Mouse (Mus musculus) limb, embryonic 15.5 days (tissue): ENCODE results near the gene Tgfb2. TPM values are rescaled to one million over a fixed set of nuclear protein-coding genes. Genes with fewer than 3 reads are reported as not detected.

Source experiments
- ATAC-seq: fragments of 200-750 bp; cut with Nextera tagmentation; 2 replicates; pipeline ENCODE4 v1.8.0; 2017; ENCODE audit warnings: low read depth, moderate TSS enrichment; ENCODE audit not compliant: insufficient number of reproducible peaks, low FRiP score, low TSS enrichment
- H3K27ac ChIP-seq: fragments of 300-500 bp; sonication (generic); 2 replicates; pipeline ENCODE4 v1.5.1; 2015; ENCODE audit warnings: moderate library complexity, mild to moderate bottlenecking, inconsistent platforms
- H3K27me3 ChIP-seq: fragments of 300-500 bp; sonication (generic); 2 replicates; pipeline ENCODE4 v1.6.1; 2015; ENCODE audit warnings: inconsistent platforms
- H3K36me3 ChIP-seq: fragments of 300-500 bp; sonication (generic); 2 replicates; pipeline ENCODE4 v1.6.1; 2015; ENCODE audit warnings: inconsistent platforms
- H3K4me1 ChIP-seq: fragments of 300-500 bp; sonication (generic); 2 replicates; pipeline ENCODE4 v1.6.1; 2015; ENCODE audit warnings: inconsistent platforms
- H3K4me2 ChIP-seq: fragments of 300-500 bp; sonication (generic); 2 replicates; pipeline ENCODE4 v1.6.1; 2015; ENCODE audit warnings: mild to moderate bottlenecking, inconsistent platforms
- H3K4me3 ChIP-seq: fragments of 300-500 bp; sonication (generic); 2 replicates; pipeline ENCODE4 v1.5.1; 2015; ENCODE audit warnings: mild to moderate bottlenecking, inconsistent platforms
- H3K9ac ChIP-seq: fragments of 300-500 bp; sonication (generic); 2 replicates; pipeline ENCODE4 v1.6.1; 2015; ENCODE audit warnings: inconsistent platforms
- H3K9me3 ChIP-seq: fragments of 300-500 bp; sonication (generic); 2 replicates; pipeline ENCODE4 v1.6.1; 2016; ENCODE audit warnings: inconsistent platforms
- WGBS: fragments of 180-500 bp; shearing (Covaris S2); methylation state at CpG from one replicate; pipeline ENCODE4 v1.1.7; 2015; 5-methylcytosine and 5-hydroxymethylcytosine counted together
- polyA plus RNA-seq: library from polyadenylated mRNA; unstranded; fragments of >200 nt; fragmentation: Nextera tagmentation; extraction: Ambion mirVana; gene quantifications from 2 replicates; pipeline ENCODE4 v1.2.1, GENCODE M21; 2015

Gene Tgfb2
- polyA plus RNA-seq, 1 experiment from 2014 or later, result 75.6 TPM

DNA sequence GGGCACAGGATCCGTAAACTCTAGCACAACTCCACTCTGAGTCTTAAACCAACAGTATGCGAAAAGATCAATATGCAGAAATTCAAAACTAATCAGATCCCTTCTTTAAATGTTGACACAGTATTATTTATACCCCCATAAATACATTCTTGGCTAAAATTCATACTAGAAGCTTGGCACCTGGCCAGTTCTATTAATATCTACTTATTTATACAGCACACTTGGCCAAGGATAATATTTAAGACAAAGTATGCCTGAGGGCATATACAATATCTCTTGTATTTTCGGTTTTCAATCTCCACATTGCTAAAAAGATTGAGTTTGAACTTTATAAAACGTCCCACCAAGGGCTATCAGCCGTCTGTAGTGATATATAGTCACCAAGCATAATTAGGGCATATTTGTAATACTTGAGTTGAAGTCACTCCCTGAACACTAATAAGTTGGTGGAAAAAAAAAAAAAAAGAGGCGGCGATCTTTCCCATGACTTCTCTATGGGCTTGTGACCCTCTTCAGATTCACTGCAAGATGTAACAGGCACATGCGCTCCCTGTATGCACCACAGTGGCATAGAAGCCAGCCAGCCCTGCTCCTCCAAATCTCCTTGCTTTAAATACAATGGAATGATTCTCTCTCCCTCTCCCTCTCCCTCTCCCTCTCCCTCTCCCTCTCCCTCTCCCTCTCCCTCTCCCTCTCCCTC is 4.4 kb downstream of the Tgfb2 start:
- no peaks in the 10 kb centered on the region for H3K9me3 ChIP-seq
- no peaks in the 10 kb centered on the region for H3K27me3 ChIP-seq
- H3K4me1 ChIP-seq, result peaks cover 33% of the 10 kb centered on the region
- peak overlapping the region; percentile 43; the same call in 1 of the 2 replicates for H3K27ac ChIP-seq
- no peak for ATAC-seq
- no peak overlapping the region for H3K9ac ChIP-seq
- peak overlapping the region; percentile 17 for H3K4me3 ChIP-seq
- WGBS, result 24% methylated on average over 8 of the region's 8 CpGs
- H3K36me3 ChIP-seq, result peaks cover 7% of the 10 kb centered on the region; the same call in 1 of the 2 replicates
- peak overlapping the region; percentile 35 for H3K4me2 ChIP-seq

DNA sequence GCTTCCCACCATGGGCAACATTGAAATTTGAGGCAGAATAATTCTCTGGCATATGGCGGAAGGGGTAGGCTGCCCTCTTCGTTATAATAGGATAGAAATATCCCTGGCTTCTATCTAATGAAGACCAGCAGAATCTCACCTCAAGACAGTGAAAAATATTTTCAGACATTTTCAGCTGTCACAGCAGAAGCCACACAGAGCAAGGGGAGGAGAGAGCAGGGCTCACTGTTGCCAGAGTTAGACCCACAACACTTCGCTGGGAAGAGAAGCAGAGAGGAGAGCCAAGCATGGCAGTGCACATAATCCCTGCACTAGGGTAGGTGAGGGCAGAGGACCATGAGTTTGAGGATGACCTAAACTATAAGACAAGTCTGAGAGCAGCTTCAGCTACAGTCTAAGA is 5.3 kb downstream of the Tgfb2 start:
- Histone ChIP-seq H3K9ac (no peak overlapping the region), H3K4me3 (no peak overlapping the region), H3K9me3 (no peaks in the 10 kb centered on the region), H3K27ac (no peak overlapping the region), H3K4me2 (no peak overlapping the region), H3K27me3 (no peaks in the 10 kb centered on the region), H3K4me1 (peaks cover 32% of the 10 kb centered on the region), H3K36me3 (peaks cover 7% of the 10 kb centered on the region; the same call in 1 of the 2 replicates)
- no peak for ATAC-seq
- WGBS, result 75% methylated on average over 3 of the region's 3 CpGs

DNA sequence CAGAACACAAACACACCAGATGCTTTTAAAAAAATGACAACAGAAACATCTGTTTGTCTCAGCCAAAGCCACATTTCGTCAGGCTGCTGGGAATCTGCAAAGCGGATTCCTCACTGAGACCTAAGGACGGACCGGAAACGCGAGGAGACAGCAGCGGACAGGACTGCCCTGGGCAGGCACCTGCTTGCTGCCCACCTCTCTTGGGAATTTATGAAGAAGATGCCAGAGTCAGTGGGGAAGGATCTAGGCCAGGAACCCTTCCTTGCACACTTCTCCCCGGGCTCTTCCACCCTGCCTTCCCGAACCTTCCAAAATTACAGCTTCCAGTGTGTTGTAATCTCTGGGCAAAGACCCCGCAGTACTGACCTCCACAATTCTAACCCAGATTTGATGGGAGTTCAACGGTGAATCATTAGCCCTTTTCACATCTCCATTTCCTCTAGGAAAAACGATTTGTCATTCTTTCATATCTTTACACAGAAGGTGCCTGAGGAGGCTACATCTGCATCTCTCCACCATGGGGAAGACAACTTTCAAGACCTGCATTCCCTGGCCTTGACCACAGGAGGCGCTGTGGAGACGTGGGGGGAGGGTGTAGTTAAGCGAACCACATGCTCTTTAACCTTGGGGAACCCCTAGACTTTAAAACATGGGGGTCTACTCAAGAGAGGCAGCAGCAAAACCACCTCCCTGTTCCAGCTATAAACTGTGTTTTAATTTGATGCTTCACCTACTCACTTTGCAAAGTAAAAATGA is 7.0 kb downstream of the Tgfb2 start:
- peaks cover 13% of the 10 kb centered on the region for H3K36me3 ChIP-seq
- H3K27ac ChIP-seq, result no peak overlapping the region
- WGBS, result 75% methylated on average over 15 of the region's 15 CpGs
- H3K27me3 ChIP-seq, result no peaks in the 10 kb centered on the region
- no peak for ATAC-seq
- peaks cover 45% of the 10 kb centered on the region for H3K4me1 ChIP-seq
- no peak overlapping the region for H3K9ac ChIP-seq
- no peak overlapping the region for H3K4me3 ChIP-seq
- no peak overlapping the region for H3K4me2 ChIP-seq
- H3K9me3 ChIP-seq, result no peaks in the 10 kb centered on the region

DNA sequence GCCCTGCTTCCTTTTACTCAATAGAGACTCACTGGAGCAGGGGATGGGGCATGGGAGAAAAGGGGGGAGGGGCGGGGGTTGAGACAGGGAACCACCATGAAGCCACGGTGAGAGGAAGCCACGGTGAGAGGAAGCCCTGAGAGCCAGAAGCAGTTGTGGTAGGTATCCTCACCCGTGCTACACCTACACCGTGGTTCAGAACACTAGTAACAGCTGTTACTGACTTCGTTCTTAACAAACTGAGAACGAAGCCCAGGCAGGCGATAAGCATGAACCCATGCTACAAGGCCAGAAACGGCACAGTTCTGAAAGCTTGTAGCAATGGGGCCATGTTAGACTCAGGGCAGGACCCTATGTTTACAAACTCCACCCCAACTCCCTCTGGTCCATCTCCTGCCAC is 9.6 kb downstream of the Tgfb2 start:
- Histone ChIP-seq H3K27ac (peak overlapping the region; percentile 51), H3K4me1 (peaks cover 43% of the 10 kb centered on the region), H3K36me3 (peaks cover 13% of the 10 kb centered on the region), H3K4me2 (no peak overlapping the region), H3K27me3 (no peaks in the 10 kb centered on the region), H3K9me3 (no peaks in the 10 kb centered on the region), H3K9ac (no peak overlapping the region), H3K4me3 (no peak overlapping the region)
- 82% methylated on average over 9 of the region's 9 CpGs for WGBS
- no peak for ATAC-seq

DNA sequence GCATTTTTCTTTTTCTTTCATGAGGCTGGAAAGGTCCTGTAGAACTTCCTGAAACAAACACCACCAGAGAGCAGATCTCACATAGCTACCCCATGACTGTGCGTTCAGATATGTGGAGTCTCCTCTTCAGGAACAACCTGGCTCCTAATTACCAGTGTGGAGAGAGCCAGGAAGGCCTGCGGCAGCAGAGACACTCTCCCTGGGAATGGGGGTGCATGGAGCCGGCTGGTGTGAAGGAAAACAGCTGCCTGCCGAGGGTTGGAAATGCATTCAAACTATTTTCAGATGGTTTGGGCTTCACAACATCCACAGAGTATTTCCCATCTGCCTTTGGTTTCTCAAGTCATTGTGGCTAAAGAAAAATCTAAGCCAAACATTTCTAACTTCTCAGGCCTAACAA is 10.4 kb downstream of the Tgfb2 start:
- ATAC-seq, result no peak
- Histone ChIP-seq H3K27ac (peak overlapping the region; percentile 51; the same call in 1 of the 2 replicates), H3K9me3 (no peaks in the 10 kb centered on the region), H3K4me2 (no peak overlapping the region), H3K4me1 (peaks cover 48% of the 10 kb centered on the region), H3K36me3 (peaks cover 13% of the 10 kb centered on the region), H3K27me3 (no peaks in the 10 kb centered on the region), H3K4me3 (no peak overlapping the region), H3K9ac (no peak overlapping the region)
- 17% methylated on average over 4 of the region's 4 CpGs for WGBS

DNA sequence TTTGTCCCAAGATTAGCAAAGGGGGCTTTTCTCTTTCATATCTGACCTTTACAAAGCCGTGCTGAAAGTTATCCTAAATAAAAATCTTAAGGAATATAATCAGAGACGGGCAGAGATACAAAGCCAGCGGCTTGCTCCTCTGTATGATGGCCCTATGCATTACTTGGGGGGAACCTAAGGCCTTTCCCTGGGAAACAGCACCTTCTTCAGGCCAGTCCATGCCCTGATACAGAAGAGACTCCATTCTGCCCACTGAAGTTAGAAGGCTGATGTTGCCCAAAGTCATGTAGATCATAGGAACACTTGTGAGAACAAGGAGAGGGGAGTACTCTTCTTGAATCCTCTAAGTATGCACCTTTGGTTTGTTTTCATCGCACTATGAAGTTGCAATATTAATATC is 13.4 kb downstream of the Tgfb2 start:
- WGBS, result 88% methylated on average over 4 of the region's 4 CpGs
- no peak for ATAC-seq
- Histone ChIP-seq H3K4me3 (no peak overlapping the region), H3K27ac (no peak overlapping the region), H3K27me3 (no peaks in the 10 kb centered on the region), H3K36me3 (peaks cover 10% of the 10 kb centered on the region), H3K4me1 (peaks cover 40% of the 10 kb centered on the region), H3K9me3 (no peaks in the 10 kb centered on the region), H3K4me2 (no peak overlapping the region), H3K9ac (no peak overlapping the region)

DNA sequence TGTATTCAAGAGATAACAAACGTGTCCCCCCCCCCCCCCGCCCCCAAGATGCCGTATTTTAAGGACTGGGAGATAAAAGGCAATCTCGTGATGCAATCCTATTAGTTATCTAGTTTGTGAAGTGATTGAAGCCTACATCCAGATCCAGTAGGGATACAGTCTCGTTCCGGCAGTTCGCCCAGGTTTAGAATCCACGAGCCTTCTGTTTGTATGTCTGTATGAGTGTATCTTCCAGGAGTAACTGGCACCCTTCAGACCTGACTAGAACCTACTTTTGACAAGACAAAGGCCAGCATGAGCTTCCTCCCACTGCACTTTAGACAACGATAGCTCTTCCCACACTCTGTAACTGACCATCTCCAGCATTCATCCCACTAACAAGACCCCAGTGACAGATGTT is 14.1 kb downstream of the Tgfb2 start:
- H3K36me3 ChIP-seq, result peaks cover 10% of the 10 kb centered on the region
- no peak for ATAC-seq
- no peak overlapping the region for H3K27ac ChIP-seq
- WGBS, result 86% methylated on average over 9 of the region's 9 CpGs
- H3K27me3 ChIP-seq, result no peaks in the 10 kb centered on the region
- H3K4me1 ChIP-seq, result peaks cover 43% of the 10 kb centered on the region
- H3K4me3 ChIP-seq, result no peak overlapping the region
- no peaks in the 10 kb centered on the region for H3K9me3 ChIP-seq
- no peak overlapping the region for H3K9ac ChIP-seq
- no peak overlapping the region for H3K4me2 ChIP-seq

DNA sequence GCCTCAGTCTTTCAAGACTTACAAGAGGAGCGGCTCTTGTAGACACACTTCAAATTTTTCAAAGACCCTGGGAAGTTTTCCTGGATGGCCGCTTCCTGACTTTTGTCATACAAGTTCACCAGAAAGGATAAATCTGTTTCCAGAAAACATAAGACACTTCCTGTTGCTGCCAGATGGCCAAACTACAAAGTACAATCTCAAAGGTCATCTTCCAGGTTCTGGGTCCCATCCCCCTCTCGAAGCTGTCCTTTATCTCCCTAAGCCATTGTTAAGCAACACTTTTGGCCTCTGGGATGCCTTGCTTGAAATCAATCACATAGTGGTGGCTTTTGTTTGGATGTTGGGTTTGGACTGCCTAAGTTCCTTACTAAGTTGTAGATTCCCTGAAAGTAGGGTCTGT is 21.7 kb downstream of the Tgfb2 start:
- Histone ChIP-seq H3K27ac (no peak overlapping the region), H3K4me3 (no peak overlapping the region), H3K4me2 (no peak overlapping the region), H3K9ac (no peak overlapping the region), H3K27me3 (no peaks in the 10 kb centered on the region), H3K9me3 (no peaks in the 10 kb centered on the region), H3K36me3 (no peaks in the 10 kb centered on the region), H3K4me1 (peaks cover 41% of the 10 kb centered on the region)
- WGBS, result 80% methylated on average over 3 of the region's 3 CpGs
- no peak for ATAC-seq

DNA sequence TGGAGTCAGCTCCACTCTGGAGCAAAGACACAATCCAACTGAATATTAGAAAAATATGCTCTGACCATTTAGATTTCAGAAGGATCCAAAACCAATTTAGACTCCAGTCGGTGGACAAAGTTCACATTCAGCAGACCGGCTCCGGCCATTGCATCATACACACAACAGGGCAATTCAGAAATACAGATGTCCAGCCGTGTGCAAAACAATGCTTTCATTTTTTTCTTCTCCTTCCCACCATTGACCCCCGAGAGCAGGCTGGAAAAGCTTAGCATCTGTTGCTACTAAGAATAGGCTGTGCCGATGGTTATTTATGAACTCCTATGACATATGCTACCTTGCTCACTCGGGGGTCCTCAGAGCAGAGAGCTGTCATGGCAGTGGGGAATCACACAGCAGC is 23.2 kb downstream of the Tgfb2 start:
- 28% methylated on average over 7 of the region's 7 CpGs for WGBS
- 0 out of 2 replicates have a peak overlapping the region, but pooled peaks have one; percentile 14 for H3K27ac ChIP-seq
- no peaks in the 10 kb centered on the region for H3K36me3 ChIP-seq
- no peaks in the 10 kb centered on the region for H3K9me3 ChIP-seq
- no peak for ATAC-seq
- no peak overlapping the region for H3K9ac ChIP-seq
- H3K4me1 ChIP-seq, result peaks cover 44% of the 10 kb centered on the region
- no peaks in the 10 kb centered on the region for H3K27me3 ChIP-seq
- H3K4me3 ChIP-seq, result no peak overlapping the region
- no peak overlapping the region for H3K4me2 ChIP-seq

DNA sequence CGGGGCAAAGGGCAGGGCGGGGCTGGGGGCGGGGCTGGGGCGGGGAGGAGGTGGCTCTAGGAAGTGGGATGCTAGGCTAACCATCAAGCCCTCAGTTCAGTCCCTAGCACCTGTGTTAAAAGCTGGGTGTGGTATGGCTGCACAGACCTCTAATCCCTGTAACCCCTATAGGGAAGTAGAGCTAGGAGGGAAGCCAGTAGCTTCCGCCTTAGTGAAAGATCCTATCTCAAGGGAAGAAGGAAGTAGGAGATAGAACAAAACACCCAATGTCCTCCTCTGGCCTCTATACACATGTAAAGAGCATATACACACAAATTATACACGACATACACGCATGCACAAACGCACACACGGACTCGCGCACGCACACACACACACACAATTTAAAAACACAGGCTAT is 28.2 kb downstream of the Tgfb2 start:
- H3K4me2 ChIP-seq, result no peak overlapping the region
- H3K9me3 ChIP-seq, result no peaks in the 10 kb centered on the region
- H3K36me3 ChIP-seq, result no peaks in the 10 kb centered on the region
- ATAC-seq, result no peak
- 81% methylated on average over 12 of the region's 12 CpGs for WGBS
- no peak overlapping the region for H3K27ac ChIP-seq
- H3K9ac ChIP-seq, result no peak overlapping the region
- H3K4me1 ChIP-seq, result peaks cover 60% of the 10 kb centered on the region
- no peak overlapping the region for H3K4me3 ChIP-seq
- no peaks in the 10 kb centered on the region for H3K27me3 ChIP-seq

DNA sequence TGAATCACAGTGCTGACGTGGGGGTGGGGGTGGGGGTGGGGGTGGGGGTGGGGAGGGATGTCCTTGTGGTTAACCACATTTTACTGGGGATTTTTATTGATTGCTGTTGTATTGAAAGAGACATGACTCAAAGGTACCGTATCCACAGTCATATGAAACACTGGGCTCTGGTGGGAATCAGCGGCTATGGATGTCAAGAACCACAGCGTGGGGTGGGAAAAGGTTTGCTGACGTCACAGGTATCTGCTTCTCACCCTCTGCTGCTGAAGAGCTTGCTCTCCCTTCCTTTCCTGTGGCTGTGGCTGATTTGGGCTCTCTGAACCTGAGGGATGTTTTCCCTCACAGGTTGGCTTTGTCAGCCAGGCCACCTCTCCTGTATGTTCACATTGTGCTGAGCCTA is 29.6 kb downstream of the Tgfb2 start:
- Histone ChIP-seq H3K4me3 (no peak overlapping the region), H3K27ac (no peak overlapping the region), H3K9ac (no peak overlapping the region), H3K9me3 (no peaks in the 10 kb centered on the region), H3K4me2 (no peak overlapping the region), H3K36me3 (no peaks in the 10 kb centered on the region), H3K27me3 (no peaks in the 10 kb centered on the region), H3K4me1 (peaks cover 54% of the 10 kb centered on the region)
- no peak for ATAC-seq
- WGBS, result 47% methylated on average over 5 of the region's 5 CpGs

DNA sequence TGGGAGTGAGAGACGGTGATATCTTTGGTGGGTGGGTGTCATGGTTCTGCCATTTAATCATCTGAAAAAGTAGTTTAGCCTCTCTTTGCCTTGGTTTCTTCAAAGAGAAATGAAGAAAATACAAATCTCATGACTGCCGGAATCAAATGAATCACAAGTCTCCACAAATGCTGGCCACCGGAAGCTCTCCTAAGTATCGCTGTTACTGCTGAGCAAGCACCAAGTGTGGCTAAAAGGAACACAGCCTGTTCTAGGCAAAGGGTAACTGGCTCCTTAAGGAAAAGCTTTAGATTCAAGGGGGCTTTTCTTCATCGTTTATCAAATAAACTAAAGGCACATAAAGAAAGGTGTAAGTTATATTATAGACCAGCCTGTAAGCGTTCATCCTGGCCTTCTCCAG is 30.5 kb downstream of the Tgfb2 start:
- no peak overlapping the region for H3K9ac ChIP-seq
- no peaks in the 10 kb centered on the region for H3K36me3 ChIP-seq
- 71% methylated on average over 6 of the region's 6 CpGs for WGBS
- H3K4me3 ChIP-seq, result no peak overlapping the region
- no peaks in the 10 kb centered on the region for H3K27me3 ChIP-seq
- H3K9me3 ChIP-seq, result no peaks in the 10 kb centered on the region
- no peak overlapping the region for H3K27ac ChIP-seq
- peaks cover 49% of the 10 kb centered on the region for H3K4me1 ChIP-seq
- no peak overlapping the region for H3K4me2 ChIP-seq
- ATAC-seq, result no peak
